Mouse (Mus musculus): ENCODE measurements at regions not wholly inside any gene's neighbourhood (a gene's known extent, or its start where the extent isn't known, plus 50 kb on each side); places are given as distances from the start of the nearest gene placed in this dataset.

DNA sequence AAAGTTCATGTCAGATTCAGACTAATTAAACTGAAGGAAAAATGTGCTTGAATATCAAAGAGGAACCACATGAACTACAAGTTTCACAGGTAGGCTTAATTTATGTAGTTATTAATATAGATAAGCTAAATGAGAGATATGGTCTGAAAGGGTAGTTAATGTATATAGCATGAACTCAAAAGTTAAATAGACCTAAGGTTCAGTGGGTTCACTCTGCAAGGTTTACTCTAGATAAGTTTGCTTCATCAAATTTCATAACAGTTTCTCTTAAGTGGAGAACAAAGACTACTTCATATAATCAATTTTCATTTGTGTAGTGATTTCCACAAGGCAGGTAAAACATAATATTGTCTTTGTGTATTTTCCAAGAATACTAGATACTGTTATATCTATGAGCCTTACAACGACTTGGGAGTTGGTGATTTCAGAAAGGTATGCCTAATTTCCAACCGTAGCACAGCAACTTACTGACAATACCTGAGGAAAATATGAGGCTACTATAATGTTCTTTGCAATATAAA is 656.2 kb downstream of the Trib2 start:
- 84% methylated on average over 2 of the region's 2 CpGs for WGBS

DNA sequence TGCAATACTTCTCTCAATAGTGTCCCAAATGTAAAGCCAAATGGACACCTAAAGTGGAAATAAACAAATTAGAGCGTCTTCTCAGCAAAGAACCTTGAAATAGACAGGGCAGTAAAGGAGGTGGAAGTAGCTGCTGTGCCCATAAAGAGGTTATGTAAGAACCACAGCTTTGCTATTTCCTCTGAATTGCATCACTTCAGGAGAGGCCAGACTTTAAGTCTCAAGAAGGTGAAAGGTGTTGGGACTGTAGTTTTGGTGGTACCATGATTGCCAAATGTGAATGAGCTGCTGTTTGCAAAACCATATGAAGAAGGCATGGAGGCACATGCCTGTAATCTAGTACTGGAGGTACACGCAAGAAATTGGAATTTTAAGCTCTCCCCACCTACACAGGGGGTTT is 670.3 kb downstream of the Trib2 start:
- no peak overlapping the region for H3K9ac ChIP-seq (replicated peaks)
- H3K4me3 ChIP-seq = no peak overlapping the region
- H3K4me1 ChIP-seq = no peaks in the 10 kb centered on the region
- no peak overlapping the region for H3K4me2 ChIP-seq (replicated peaks)
- 77% methylated on average over 2 of the region's 2 CpGs for WGBS
- no peaks in the 10 kb centered on the region for H3K27me3 ChIP-seq
- no peak overlapping the region for H3K27ac ChIP-seq (replicated peaks)
- no peaks in the 10 kb centered on the region for H3K9me3 ChIP-seq
- no peak for ATAC-seq (ENCODE audit: low FRiP score, low read depth)
- no peaks in the 10 kb centered on the region for H3K36me3 ChIP-seq

More for the DNA sequence above, 656.2 kb downstream of the Trib2 start:
- no peak for ATAC-seq (ENCODE audit: low FRiP score, low read depth)
- no peaks in the 10 kb centered on the region for H3K36me3 ChIP-seq
- no peaks in the 10 kb centered on the region for H3K4me1 ChIP-seq
- no peaks in the 10 kb centered on the region for H3K27me3 ChIP-seq
- no peak overlapping the region for H3K9ac ChIP-seq (replicated peaks)
- no peaks in the 10 kb centered on the region for H3K9me3 ChIP-seq
- H3K4me3 ChIP-seq = no peak overlapping the region
- no peak overlapping the region for H3K27ac ChIP-seq (replicated peaks)
- H3K4me2 ChIP-seq (replicated peaks) = no peak overlapping the region

DNA sequence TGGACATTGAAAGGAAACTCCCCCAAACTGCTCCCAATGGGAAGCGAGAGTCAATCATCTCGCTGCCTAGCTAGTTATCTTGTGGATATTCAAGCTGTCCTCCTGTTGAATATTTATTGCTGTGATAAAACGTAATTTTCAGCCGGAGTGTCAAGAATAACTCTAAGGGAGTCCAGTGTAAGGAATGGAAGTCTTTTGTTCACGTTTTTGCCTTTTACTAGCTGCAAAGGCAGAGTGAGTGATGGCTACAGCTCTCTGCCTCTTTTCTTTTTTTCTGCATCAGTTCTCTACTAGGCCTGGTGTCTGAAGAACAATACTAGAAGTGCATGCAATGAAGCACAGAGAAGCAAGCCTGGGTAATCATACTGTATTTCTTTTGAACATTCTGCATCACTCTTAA is 679.7 kb downstream of the Trib2 start:
- H3K4me1 ChIP-seq = no peaks in the 10 kb centered on the region
- H3K27ac ChIP-seq (replicated peaks) = no peak overlapping the region
- no peaks in the 10 kb centered on the region for H3K9me3 ChIP-seq
- no peak overlapping the region for H3K4me2 ChIP-seq (replicated peaks)
- H3K27me3 ChIP-seq = no peaks in the 10 kb centered on the region
- no peak overlapping the region for H3K9ac ChIP-seq (replicated peaks)
- 73% methylated on average over 5 of the region's 5 CpGs for WGBS
- no peak overlapping the region for H3K4me3 ChIP-seq
- H3K36me3 ChIP-seq = no peaks in the 10 kb centered on the region
- ATAC-seq (ENCODE audit: low FRiP score, low read depth) = no peak

DNA sequence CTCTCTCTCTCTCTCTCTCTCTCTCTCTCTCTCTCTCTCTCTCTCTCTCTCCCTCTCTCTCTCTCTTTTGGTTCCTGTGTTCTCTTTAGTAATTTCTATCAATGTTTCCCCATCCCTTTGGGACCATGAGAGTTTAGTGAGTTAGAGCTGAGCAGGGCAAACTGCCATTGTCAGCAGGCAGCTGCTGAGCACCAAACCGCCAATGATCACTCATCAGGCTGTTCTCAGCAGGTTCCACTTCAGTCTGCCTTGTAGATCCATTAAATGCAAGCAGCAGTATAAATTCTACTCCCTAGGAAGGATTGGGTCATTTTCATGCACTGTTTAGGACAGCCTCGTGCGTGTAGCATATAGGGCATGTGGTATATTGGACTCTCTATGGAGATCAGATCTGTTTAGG is 692.5 kb downstream of the Trib2 start:
- 81% methylated on average over 3 of the region's 3 CpGs for WGBS
- Histone ChIP-seq H3K4me2 (replicated peaks) (no peak overlapping the region), H3K27ac (replicated peaks) (no peak overlapping the region), H3K9me3 (no peaks in the 10 kb centered on the region), H3K27me3 (no peaks in the 10 kb centered on the region), H3K4me1 (no peaks in the 10 kb centered on the region), H3K9ac (replicated peaks) (no peak overlapping the region), H3K4me3 (no peak overlapping the region), H3K36me3 (no peaks in the 10 kb centered on the region)
- no peak for ATAC-seq (ENCODE audit: low FRiP score, low read depth)

DNA sequence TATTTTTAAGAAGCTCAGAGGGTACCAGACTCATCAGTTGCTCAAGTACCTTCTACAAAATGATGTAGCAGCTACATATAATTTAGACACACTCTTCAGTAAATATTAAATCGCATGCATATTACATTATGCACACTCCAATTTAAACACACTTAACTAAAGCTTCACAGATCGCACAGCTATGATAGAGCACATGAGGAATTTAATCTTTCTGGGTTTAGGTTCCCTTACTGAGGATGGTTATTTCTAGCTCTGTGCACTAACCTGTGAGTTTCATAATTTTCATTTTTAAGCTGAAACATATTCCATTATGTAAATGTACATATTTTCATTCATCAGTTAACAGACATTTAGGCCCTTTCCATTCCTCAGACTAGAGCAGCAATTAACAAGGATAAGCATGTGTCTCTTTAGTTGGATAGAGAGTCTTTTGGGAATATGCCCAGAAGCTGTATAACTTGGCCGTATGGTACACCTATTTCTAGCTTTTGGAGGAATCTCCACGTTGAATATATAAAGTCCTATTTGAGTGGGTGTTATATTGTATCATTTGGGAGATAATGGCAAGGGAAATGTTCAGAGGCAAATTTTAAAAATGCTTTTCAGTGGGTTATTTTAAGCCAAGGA is 694.0 kb downstream of the Trib2 start:
- Histone ChIP-seq H3K9me3 (no peaks in the 10 kb centered on the region), H3K36me3 (no peaks in the 10 kb centered on the region), H3K9ac (replicated peaks) (no peak overlapping the region), H3K27ac (replicated peaks) (no peak overlapping the region), H3K4me2 (replicated peaks) (no peak overlapping the region), H3K4me1 (no peaks in the 10 kb centered on the region), H3K27me3 (no peaks in the 10 kb centered on the region), H3K4me3 (no peak overlapping the region)
- ATAC-seq (ENCODE audit: low FRiP score, low read depth) = no peak
- WGBS = 82% methylated on average over 4 of the region's 4 CpGs

DNA sequence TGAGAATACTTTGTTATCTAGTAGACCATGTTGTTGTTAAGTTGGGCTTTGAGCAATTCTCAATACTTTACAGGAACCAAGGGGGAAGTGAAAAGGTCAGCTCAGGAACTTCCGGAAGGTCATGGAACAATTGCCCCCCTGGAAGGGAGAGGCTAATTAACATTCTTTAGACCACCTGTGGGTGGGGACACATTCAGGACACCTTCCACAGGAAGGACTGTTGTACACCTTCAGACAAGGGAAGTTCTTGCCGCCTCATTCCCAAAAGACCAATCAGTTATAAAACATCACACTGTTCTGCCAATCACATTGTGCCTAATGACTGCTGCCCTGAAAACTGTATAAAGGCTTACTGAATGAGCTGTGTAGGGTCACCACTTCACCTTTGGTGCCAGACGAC is 701.2 kb downstream of the Trib2 start:
- Histone ChIP-seq H3K4me1 (no peaks in the 10 kb centered on the region), H3K4me2 (replicated peaks) (no peak overlapping the region), H3K27ac (replicated peaks) (no peak overlapping the region), H3K4me3 (no peak overlapping the region), H3K36me3 (no peaks in the 10 kb centered on the region), H3K9me3 (no peaks in the 10 kb centered on the region), H3K27me3 (no peaks in the 10 kb centered on the region), H3K9ac (replicated peaks) (no peak overlapping the region)
- no peak for ATAC-seq (ENCODE audit: low FRiP score, low read depth)
- WGBS = 91% methylated on average over 3 of the region's 3 CpGs

DNA sequence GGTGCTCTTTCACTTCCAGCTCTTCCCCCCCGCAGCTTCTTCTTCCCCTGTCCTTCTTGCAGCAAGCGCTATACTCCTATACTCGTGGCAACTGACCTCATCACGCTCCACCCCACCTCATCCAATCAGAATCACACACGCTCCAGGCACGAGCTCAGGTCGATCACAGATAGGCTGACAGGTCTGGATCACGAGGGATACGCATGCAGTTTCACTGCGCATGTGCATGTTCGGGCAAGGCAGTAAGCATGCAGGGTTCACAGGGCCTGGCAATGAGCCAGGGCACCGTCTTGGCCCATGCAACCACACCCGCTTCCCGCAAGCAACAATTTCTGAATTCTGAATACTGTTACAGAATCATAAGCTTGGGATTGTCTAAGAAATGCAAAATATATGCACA is 701.9 kb downstream of the Trib2 start:
- Histone ChIP-seq H3K9ac (replicated peaks) (no peak overlapping the region), H3K4me1 (no peaks in the 10 kb centered on the region), H3K9me3 (no peaks in the 10 kb centered on the region), H3K4me3 (no peak overlapping the region), H3K36me3 (no peaks in the 10 kb centered on the region), H3K27ac (replicated peaks) (no peak overlapping the region), H3K27me3 (no peaks in the 10 kb centered on the region), H3K4me2 (replicated peaks) (no peak overlapping the region)
- 91% methylated on average over 14 of the region's 14 CpGs for WGBS
- ATAC-seq (ENCODE audit: low FRiP score, low read depth) = no peak

DNA sequence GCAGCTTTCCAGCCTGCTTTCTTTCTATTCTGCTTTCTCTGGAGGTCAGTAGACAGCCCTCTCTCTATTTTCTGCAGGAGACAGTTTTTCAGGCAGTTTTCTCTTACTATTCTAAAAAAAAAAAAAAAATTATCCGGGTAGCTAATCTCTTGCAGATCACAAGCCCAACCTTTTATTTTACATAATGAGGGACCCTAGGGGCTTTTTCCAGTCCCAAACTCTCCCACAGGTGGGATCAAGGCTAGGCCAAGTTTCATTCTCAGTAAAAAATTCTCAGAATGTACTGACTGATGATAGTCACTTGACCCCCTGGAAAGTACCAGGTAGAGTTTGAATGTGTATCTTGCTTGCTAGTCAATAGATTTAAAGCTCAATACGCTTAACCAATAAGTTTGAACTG is 705.7 kb downstream of the Trib2 start:
- H3K4me1 ChIP-seq = no peaks in the 10 kb centered on the region
- H3K4me3 ChIP-seq = no peak overlapping the region
- H3K9me3 ChIP-seq = no peaks in the 10 kb centered on the region
- H3K4me2 ChIP-seq (replicated peaks) = no peak overlapping the region
- no peak for ATAC-seq (ENCODE audit: low FRiP score, low read depth)
- H3K9ac ChIP-seq (replicated peaks) = no peak overlapping the region
- H3K27me3 ChIP-seq = no peaks in the 10 kb centered on the region
- no peaks in the 10 kb centered on the region for H3K36me3 ChIP-seq
- 72% methylated on average over 2 of the region's 2 CpGs for WGBS
- no peak overlapping the region for H3K27ac ChIP-seq (replicated peaks)

DNA sequence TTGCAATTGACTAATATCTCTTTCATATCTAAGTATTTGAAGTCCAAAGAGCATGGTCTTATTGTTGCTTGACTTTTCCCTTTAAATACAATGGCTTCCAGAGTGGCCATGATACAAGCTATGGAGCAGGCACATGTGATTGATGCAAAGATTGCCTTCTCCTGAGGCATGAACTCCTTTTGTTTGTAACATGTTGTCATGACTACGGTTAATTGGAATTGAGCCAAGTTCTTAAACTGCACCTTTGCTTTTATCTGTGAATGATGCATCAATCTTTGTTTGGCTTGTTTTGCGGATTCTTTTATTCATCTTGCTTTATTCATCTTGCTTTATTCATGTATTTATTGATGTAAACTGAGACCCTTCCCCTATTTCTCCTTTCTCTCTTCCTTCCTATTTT is 711.8 kb downstream of the Trib2 start:
- 89% methylated on average over 2 of the region's 2 CpGs for WGBS
- H3K36me3 ChIP-seq = no peaks in the 10 kb centered on the region
- no peak overlapping the region for H3K27ac ChIP-seq (replicated peaks)
- ATAC-seq (ENCODE audit: low FRiP score, low read depth) = no peak
- no peaks in the 10 kb centered on the region for H3K27me3 ChIP-seq
- H3K4me2 ChIP-seq (replicated peaks) = no peak overlapping the region
- no peak overlapping the region for H3K9ac ChIP-seq (replicated peaks)
- H3K4me3 ChIP-seq = no peak overlapping the region
- H3K4me1 ChIP-seq = no peaks in the 10 kb centered on the region
- H3K9me3 ChIP-seq = no peaks in the 10 kb centered on the region

DNA sequence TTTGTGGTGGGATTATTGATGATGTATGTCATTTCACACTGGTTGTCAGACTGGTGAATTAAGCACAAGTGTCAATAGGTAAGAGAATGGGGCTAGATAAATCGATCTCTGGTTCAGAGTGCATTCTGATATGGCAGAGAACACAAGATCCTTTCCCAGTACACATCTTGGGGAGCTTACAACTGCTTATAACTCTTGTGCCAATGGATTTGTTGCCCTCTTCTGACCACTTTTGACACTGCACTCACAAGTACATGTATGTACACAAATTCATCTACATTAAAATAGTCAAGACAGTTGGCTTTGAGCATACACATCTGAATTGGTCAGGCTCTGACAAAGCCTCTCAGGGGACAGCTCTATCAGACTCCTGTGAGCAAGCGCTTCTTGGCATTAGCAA is 738.1 kb downstream of the Trib2 start:
- H3K4me2 ChIP-seq (replicated peaks) = no peak overlapping the region
- no peaks in the 10 kb centered on the region for H3K4me1 ChIP-seq
- H3K36me3 ChIP-seq = no peaks in the 10 kb centered on the region
- H3K27ac ChIP-seq (replicated peaks) = no peak overlapping the region
- no peak overlapping the region for H3K4me3 ChIP-seq
- 72% methylated on average over 2 of the region's 2 CpGs for WGBS
- H3K9me3 ChIP-seq = no peaks in the 10 kb centered on the region
- H3K9ac ChIP-seq (replicated peaks) = no peak overlapping the region
- H3K27me3 ChIP-seq = no peaks in the 10 kb centered on the region
- peak; percentile 69; the same call in 1 of the 2 replicates for ATAC-seq (ENCODE audit: low FRiP score, low read depth)

DNA sequence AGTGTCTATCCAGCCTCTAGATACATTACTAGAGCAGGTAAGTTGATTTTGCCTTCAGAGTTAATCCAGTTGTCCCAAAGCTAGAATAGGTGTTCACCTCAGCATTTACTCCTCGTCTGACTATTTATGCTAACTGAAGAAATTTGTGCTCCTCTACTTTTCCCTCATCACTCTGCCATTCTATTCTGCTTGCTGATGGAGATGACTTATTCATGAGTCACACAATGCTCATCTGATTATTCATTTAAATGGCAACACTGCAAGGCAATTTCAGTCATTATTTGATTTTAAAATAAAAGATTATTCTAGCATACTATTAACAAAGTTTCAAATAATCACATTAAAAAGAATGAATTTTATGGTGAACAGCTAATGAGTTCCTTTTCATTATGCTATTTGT is 752.4 kb downstream of the Trib2 start:
- Histone ChIP-seq H3K27me3 (no peaks in the 10 kb centered on the region), H3K4me2 (replicated peaks) (no peak overlapping the region), H3K36me3 (no peaks in the 10 kb centered on the region), H3K9me3 (no peaks in the 10 kb centered on the region), H3K4me3 (no peak overlapping the region), H3K4me1 (no peaks in the 10 kb centered on the region), H3K9ac (replicated peaks) (no peak overlapping the region), H3K27ac (replicated peaks) (no peak overlapping the region)
- WGBS = 74% methylated on average over 1 of the region's 1 CpGs
- ATAC-seq (ENCODE audit: low FRiP score, low read depth) = no peak

DNA sequence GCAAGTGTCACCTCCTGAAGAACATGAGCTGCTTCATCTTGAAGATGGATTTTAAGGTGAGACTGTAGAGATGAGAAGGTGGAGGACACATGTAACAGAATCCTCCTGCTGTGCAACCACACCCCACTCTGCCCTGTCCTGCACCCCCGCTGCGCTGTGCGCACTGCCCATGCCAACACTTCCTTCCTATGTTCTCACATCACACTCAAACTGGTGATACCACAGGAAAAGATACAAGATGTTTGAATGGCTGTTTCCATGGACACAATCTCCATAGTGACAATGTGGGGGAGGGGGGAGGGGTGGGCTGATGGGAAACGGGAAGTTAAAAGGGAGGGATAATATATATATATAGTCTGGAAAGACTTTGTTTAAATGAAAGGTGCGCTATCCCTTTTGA is 765.3 kb downstream of the Trib2 start:
- H3K4me1 ChIP-seq = no peaks in the 10 kb centered on the region
- WGBS = 85% methylated on average over 5 of the region's 5 CpGs
- no peak overlapping the region for H3K4me2 ChIP-seq (replicated peaks)
- H3K27ac ChIP-seq (replicated peaks) = no peak overlapping the region
- no peaks in the 10 kb centered on the region for H3K36me3 ChIP-seq
- H3K9me3 ChIP-seq = no peaks in the 10 kb centered on the region
- ATAC-seq (ENCODE audit: low FRiP score, low read depth) = no peak
- H3K9ac ChIP-seq (replicated peaks) = no peak overlapping the region
- H3K27me3 ChIP-seq = no peaks in the 10 kb centered on the region
- H3K4me3 ChIP-seq = no peak overlapping the region

DNA sequence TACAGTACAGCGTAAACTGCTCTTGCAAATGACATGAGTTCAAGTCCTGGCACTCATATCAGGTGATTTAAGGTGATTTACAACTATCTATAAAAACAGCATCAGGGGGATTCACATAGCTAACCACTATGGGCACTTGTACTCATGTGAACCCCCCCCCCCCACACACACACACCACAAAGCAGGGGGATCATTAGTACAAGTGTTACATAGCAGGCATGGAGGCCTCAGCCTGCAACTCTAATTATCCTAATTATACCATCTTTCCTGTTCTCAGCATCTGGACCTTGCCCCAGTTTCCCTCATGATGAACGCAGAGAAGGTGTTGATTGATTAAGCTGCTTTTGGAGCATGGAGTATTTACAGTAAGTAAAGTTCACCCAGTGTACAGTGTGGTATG is 773.5 kb downstream of the Trib2 start:
- ATAC-seq (ENCODE audit: low FRiP score, low read depth) = no peak
- Histone ChIP-seq H3K4me2 (replicated peaks) (no peak overlapping the region), H3K36me3 (no peaks in the 10 kb centered on the region)

More for the DNA sequence above, 773.5 kb downstream of the Trib2 start:
- H3K27ac ChIP-seq (replicated peaks) = no peak overlapping the region
- no peaks in the 10 kb centered on the region for H3K27me3 ChIP-seq
- no peaks in the 10 kb centered on the region for H3K4me1 ChIP-seq
- WGBS = 95% methylated on average over 2 of the region's 2 CpGs
- H3K4me3 ChIP-seq = no peak overlapping the region
- no peaks in the 10 kb centered on the region for H3K9me3 ChIP-seq
- H3K9ac ChIP-seq (replicated peaks) = no peak overlapping the region

All from midbrain, embryonic 12.5 days (tissue).